Mouse (Mus musculus) kidney, adult 2 months (tissue): ENCODE data around the gene Ubr3.

ENCODE experiments used
- CTCF ChIP-seq: fragments of 200-500 bp; conservative IDR thresholded peaks from 2 replicates; pipeline ENCODE4 v1.5.1; 2011; ENCODE audit warnings: low read depth, mild to moderate bottlenecking, control low read depth, low read length, moderate library complexity, mixed read lengths; ENCODE audit not compliant: insufficient read depth, insufficient read length
- POLR2A ChIP-seq: fragments of 200-500 bp; IDR thresholded peaks from one replicate; pipeline ENCODE4 v1.6.1; 2011; ENCODE audit warnings: low read depth, low read length, control low read depth

GRCm38 (mm10) chr2:69999097-69999770 is 102.2 kb downstream of the Ubr3 start:
- TF ChIP-seq CTCF (no peak), POLR2A (no peak)
